In genomic region chr9:75769042-75769441, GRCm38 (mm10) we compare ENCODE assay signal across 16 mouse cellular contexts. TPM values are rescaled to one million over a fixed set of nuclear protein-coding genes. Genes with fewer than 3 reads are reported as not detected.
"Had no signal": no experiment of that assay in that cellular context is flagged by ENCODE, and none has a peak within 500 bp of the region (broad histone marks: within the 10 kb centered on the region; RNA-seq: fewer than 3 reads in every experiment).

No protein-coding gene starts in this region.

- H3K4me1 ChIP-seq: midbrain, embryonic 10.5 days; midbrain, embryonic 15.5 days; stomach, embryonic 15.5 days had no signal

- ATAC-seq: midbrain, embryonic 15.5 days had no signal

- DNase-seq: kidney, adult 9 months; kidney, postnatal 4 days; lung, embryonic 14.5 days; lung, postnatal 10 days; lung, postnatal 4 days; right cerebral cortex, postnatal 14 days; thymus, adult 2 months; thymus, postnatal 36 days had no signal

- H3K4me2 ChIP-seq: limb, embryonic 12.5 days; lung, embryonic 14.5 days; midbrain, embryonic 15.5 days; stomach, embryonic 15.5 days had no signal

- H3K27ac ChIP-seq: kidney, postnatal 0 days; layer of hippocampus, adult 2 months; limb, embryonic 12.5 days; midbrain, embryonic 10.5 days; midbrain, embryonic 15.5 days; stomach, embryonic 15.5 days had no signal

- H3K36me3 ChIP-seq: limb, embryonic 12.5 days; midbrain, embryonic 10.5 days; midbrain, embryonic 15.5 days; stomach, embryonic 15.5 days had no signal

- H3K27me3 ChIP-seq: limb, embryonic 12.5 days; midbrain, embryonic 15.5 days; stomach, embryonic 15.5 days had no signal

- H3K9ac ChIP-seq: limb, embryonic 12.5 days; lung, embryonic 14.5 days; midbrain, embryonic 15.5 days; stomach, embryonic 15.5 days had no signal

- H3K9me3 ChIP-seq: limb, embryonic 12.5 days; midbrain, embryonic 10.5 days; midbrain, embryonic 15.5 days; stomach, embryonic 15.5 days had no signal

- H3K4me3 ChIP-seq: layer of hippocampus, adult 2 months; limb, embryonic 12.5 days; midbrain, embryonic 10.5 days; midbrain, embryonic 15.5 days; stomach, embryonic 15.5 days had no signal

RNA-seq across cellular contexts. Expression of gene Bmp5, which starts 6.1 kb away (rescaled TPM):
- total RNA-seq: megakaryocyte, adult 5-6 weeks had no signal
- polyA plus RNA-seq: spleen, adult 2 months had no signal
